8 mouse cellular contexts compared by ENCODE assay signal in the genomic region with DNA sequence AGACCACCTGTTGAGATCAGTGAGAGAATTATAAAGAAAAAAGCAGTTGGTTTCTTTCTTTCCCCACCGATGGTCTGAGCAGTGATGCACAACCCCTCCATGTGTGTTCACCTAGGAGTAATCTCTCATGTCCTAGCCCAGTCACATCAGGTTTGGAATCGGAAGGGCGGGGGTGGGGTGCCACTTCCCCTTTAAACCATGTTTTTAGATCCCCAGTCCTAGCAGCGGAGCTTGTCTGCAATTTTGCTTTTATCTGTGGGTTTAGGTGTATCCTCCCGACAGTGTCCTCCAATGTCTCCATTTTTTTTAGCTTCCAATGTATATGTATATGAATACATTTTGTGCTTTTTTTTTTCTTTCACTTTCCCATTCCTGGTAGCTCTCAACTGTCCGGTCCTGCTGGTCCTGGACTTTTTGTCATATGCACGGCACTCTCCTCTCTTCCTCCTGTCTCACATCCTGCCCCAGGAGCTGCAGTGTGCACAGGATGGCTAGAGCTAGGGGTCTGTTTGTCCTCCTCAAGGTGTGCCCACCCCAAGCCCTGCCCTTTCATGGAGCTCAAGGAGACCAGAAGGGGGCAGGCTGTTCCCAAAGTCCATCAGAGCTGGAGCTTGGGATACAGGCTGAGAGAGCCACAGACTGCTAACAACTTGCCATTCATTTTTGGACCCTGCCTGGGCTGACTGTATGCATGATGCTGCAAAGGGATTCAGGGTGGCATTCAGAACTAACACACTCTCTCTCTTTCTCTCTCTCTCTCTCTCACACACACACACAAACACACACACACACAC. TPM values are rescaled to one million over a fixed set of nuclear protein-coding genes. Genes with fewer than 3 reads are reported as not detected.
DNase-seq lines count a peak whose midpoint lies in the region; ATAC-seq and TF ChIP-seq lines count a peak whose summit lies in the region.

No protein-coding gene starts in this region.

- ATAC-seq in CD4-positive, CD25-positive, alpha-beta regulatory T cell, adult 4 months: no peak
- ATAC-seq in stomach, embryonic 14.5 days (ENCODE audit: insufficient number of reproducible peaks, insufficient read depth, low FRiP score, low read depth): no peak

- no peak for TF ChIP-seq POLR2A in ES-Bruce4 (IDR thresholded peaks at IDR 0.05; ENCODE audit: insufficient read depth, low read length)

- 0 out of 2 replicates have a peak overlapping the region, but pooled peaks have one; percentile 75 for H3K4me2 ChIP-seq in stomach, embryonic 14.5 days (replicated peaks; ENCODE audit: low read depth, low read length)

- TF ChIP-seq EP300 in ES-Bruce4 (IDR thresholded peaks at IDR 0.05; ENCODE audit: insufficient read depth, low read depth, low read length): no peak

- TF ChIP-seq CTCF in ES-Bruce4 (IDR thresholded peaks at IDR 0.05; ENCODE audit: low read depth, low read length): peak; percentile 55

- H3K9ac ChIP-seq in ES-Bruce4 (ENCODE audit: low read depth, poor library complexity, severe bottlenecking): no peak overlapping the region
- H3K9ac ChIP-seq in stomach, embryonic 14.5 days (replicated peaks; ENCODE audit: low read depth, low read length): no peak overlapping the region

- H3K27ac ChIP-seq in ES-Bruce4 (ENCODE audit: insufficient read depth, low read length): no peak overlapping the region
- H3K27ac ChIP-seq in forebrain, embryonic 10.5 days: peak overlapping the region; percentile 48; the same call in 1 of the 2 replicates
- no peak overlapping the region for H3K27ac ChIP-seq in stomach, embryonic 14.5 days (ENCODE audit: low read length)

- no peaks in the 10 kb centered on the region for H3K36me3 ChIP-seq in ES-Bruce4 (ENCODE audit: control insufficient read depth, insufficient read depth, low read length, poor library complexity, severe bottlenecking)
- H3K36me3 ChIP-seq in forebrain, embryonic 10.5 days (replicated peaks): peaks cover 15% of the 10 kb centered on the region
- H3K36me3 ChIP-seq in megakaryocyte, embryonic 14.5 days (replicated peaks; ENCODE audit: low read length): no peaks in the 10 kb centered on the region
- no peaks in the 10 kb centered on the region for H3K36me3 ChIP-seq in stomach, embryonic 14.5 days (ENCODE audit: control insufficient read depth, insufficient read depth, low read length)

- WGBS in forebrain, embryonic 10.5 days: 70% methylated on average over 7 of the region's 7 CpGs
- 72% methylated on average over 7 of the region's 7 CpGs for WGBS in stomach, embryonic 14.5 days

- peak; percentile 26 for DNase-seq in CD4-positive, CD25-positive, alpha-beta regulatory T cell, adult 2 months (ENCODE audit: low read depth, low spot score)
- DNase-seq in forebrain, embryonic 10.5 days (ENCODE audit: extremely low spot score, low spot score): peak; percentile 60
- peak; percentile 50 to 67 for DNase-seq in heart, postnatal 14 days
- peak; percentile 63 for DNase-seq in layer of hippocampus, adult 9-11 months

- no peaks in the 10 kb centered on the region for H3K9me3 ChIP-seq in ES-Bruce4 (replicated peaks; ENCODE audit: control insufficient read depth, insufficient read depth, low read length, poor library complexity, severe bottlenecking)
- no peaks in the 10 kb centered on the region for H3K9me3 ChIP-seq in forebrain, embryonic 10.5 days
- no peaks in the 10 kb centered on the region for H3K9me3 ChIP-seq in megakaryocyte, embryonic 14.5 days
- H3K9me3 ChIP-seq in stomach, embryonic 14.5 days (ENCODE audit: control insufficient read depth, low read depth, low read length): no peaks in the 10 kb centered on the region

- intact Hi-C loops in heart, postnatal 14 days (cut with DNase I): loop anchor here (2.0 to 5.0 kb wide), 5 partner anchors 89 to 719 kb away; no protein-coding TSS in a partner anchor

- no peaks in the 10 kb centered on the region for H3K27me3 ChIP-seq in ES-Bruce4 (ENCODE audit: control insufficient read depth, insufficient read depth, low read length, poor library complexity, severe bottlenecking)
- peaks cover 20% of the 10 kb centered on the region for H3K27me3 ChIP-seq in forebrain, embryonic 10.5 days (ENCODE audit: poor library complexity, severe bottlenecking)
- peaks cover 67% of the 10 kb centered on the region for H3K27me3 ChIP-seq in megakaryocyte, embryonic 14.5 days (replicated peaks)
- no peaks in the 10 kb centered on the region for H3K27me3 ChIP-seq in stomach, embryonic 14.5 days (ENCODE audit: control insufficient read depth, insufficient read depth, low read length)

- H3K4me1 ChIP-seq in ES-Bruce4 (ENCODE audit: control insufficient read depth, insufficient read depth, low read length): no peaks in the 10 kb centered on the region
- peaks cover 53% of the 10 kb centered on the region for H3K4me1 ChIP-seq in forebrain, embryonic 10.5 days
- H3K4me1 ChIP-seq in megakaryocyte, embryonic 14.5 days: peaks cover 37% of the 10 kb centered on the region
- H3K4me1 ChIP-seq in stomach, embryonic 14.5 days (ENCODE audit: control insufficient read depth, insufficient read depth, low read length): peaks cover 8% of the 10 kb centered on the region; the same call in 1 of the 2 replicates

- H3K4me3 ChIP-seq in ES-Bruce4 (ENCODE audit: low read depth, low read length): no peak overlapping the region
- peak overlapping the region; percentile 94 for H3K4me3 ChIP-seq in forebrain, embryonic 10.5 days
- H3K4me3 ChIP-seq in megakaryocyte, embryonic 14.5 days (replicated peaks): peak overlapping the region; percentile 85
- no peak overlapping the region for H3K4me3 ChIP-seq in stomach, embryonic 14.5 days (ENCODE audit: low read depth, low read length)

RNA-seq across cellular contexts. Expression of a gene that starts 2.6 kb away (rescaled TPM):
- 1 to 10 TPM; 2.7 to 3.0 TPM for polyA plus RNA-seq in CD4-positive, CD25-positive, alpha-beta regulatory T cell, adult 4 months (2017; shearing (Covaris generic))
- polyA plus RNA-seq in ES-Bruce4 (2011; ENCODE audit: insufficient read depth, insufficient read length, low read depth, missing spikeins): 1.0 and 1.2 TPM in 2 replicates
- 1.7 and 2.3 TPM in 2 replicates for polyA plus RNA-seq in forebrain, embryonic 10.5 days (2016; fragmentation: Nextera tagmentation; extraction: Ambion mirVana)
- total RNA-seq in heart, postnatal 14 days (2021): 1 to 10 TPM; 3.9 to 4.3 TPM
- 0.38 TPM in 1 of 2 replicates, not detected in the other for polyA plus RNA-seq in megakaryocyte, embryonic 14.5 days (2012; ENCODE audit: insufficient read depth, low replicate concordance)
- polyA plus RNA-seq in stomach, embryonic 14.5 days (2014; fragmentation: Nextera tagmentation; extraction: Ambion mirVana): 1.7 and 2.7 TPM in 2 replicates

Comparison
In these comparisons a context has a peak if more than half of its experiments do, and no peak if none do; other contexts are left out.
1. H3K4me3 ChIP-seq: peak in forebrain, embryonic 10.5 days (single experiment) and megakaryocyte, embryonic 14.5 days (single experiment); none in ES-Bruce4 (single experiment) and stomach, embryonic 14.5 days (single experiment).
2. Peak in every context shown above with its lines, with median percentiles within 50 percentile points of each other: DNase-seq.